Mouse (Mus musculus): ENCODE measurements around the gene Gan. TPM values are rescaled to one million over a fixed set of nuclear protein-coding genes. Genes with fewer than 3 reads are reported as not detected.
A peak's percentile ranks its signal among the peaks of the same experiment; 100 is the strongest.

The Gan gene
- polyA plus RNA-seq, 1 experiment from 2014 or later, result 2.4 TPM

DNA sequence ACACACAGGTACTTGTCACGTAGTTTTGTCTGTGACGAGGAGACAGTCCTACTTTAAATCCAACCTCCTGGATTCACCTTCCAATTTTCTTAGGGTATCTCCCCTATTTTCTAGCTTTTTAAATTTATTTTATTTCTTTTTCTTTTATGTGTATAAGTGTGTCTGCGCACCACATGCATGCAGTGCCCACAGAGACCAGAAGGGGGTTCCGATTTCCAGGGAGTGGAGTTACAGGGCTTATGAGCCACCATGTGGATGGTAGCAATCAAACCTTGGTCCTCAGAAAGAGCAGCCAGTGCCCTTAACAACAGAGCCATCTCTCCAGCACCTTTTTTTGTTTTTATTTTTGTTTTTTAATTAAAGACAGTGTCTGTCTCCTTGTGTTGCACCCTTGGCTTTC lies 24.8 kb downstream of the Gan start:
- no peak overlapping the region for H3K9ac ChIP-seq (ENCODE audit: low read length)
- H3K4me1 ChIP-seq (replicated peaks; ENCODE audit: control insufficient read depth, insufficient read depth), result no peaks in the 10 kb centered on the region
- TF ChIP-seq EP300 (optimal IDR thresholded peaks at IDR 0.05) (no peak), CTCF (IDR thresholded peaks at IDR 0.05; ENCODE audit: low read depth) (peak; percentile 55)
- no peak overlapping the region for H3K4me2 ChIP-seq (replicated peaks; ENCODE audit: low read depth)
- no peak for DNase-seq (ENCODE audit: low spot score)
- no peak for ATAC-seq (ENCODE audit: low FRiP score, low TSS enrichment)
- no peak overlapping the region for H3K27ac ChIP-seq (replicated peaks)
- H3K9me3 ChIP-seq (ENCODE audit: control insufficient read depth, low read length), result no peaks in the 10 kb centered on the region
- H3K4me3 ChIP-seq (ENCODE audit: low read depth, low read length), result no peak overlapping the region
- H3K36me3 ChIP-seq (ENCODE audit: control insufficient read depth, insufficient read depth, low read length), result peaks cover 13% of the 10 kb centered on the region
- no peaks in the 10 kb centered on the region for H3K27me3 ChIP-seq (ENCODE audit: control insufficient read depth, insufficient read depth, low read length)
- over 99% methylated on average over 4 of the region's 4 CpGs for WGBS

DNA sequence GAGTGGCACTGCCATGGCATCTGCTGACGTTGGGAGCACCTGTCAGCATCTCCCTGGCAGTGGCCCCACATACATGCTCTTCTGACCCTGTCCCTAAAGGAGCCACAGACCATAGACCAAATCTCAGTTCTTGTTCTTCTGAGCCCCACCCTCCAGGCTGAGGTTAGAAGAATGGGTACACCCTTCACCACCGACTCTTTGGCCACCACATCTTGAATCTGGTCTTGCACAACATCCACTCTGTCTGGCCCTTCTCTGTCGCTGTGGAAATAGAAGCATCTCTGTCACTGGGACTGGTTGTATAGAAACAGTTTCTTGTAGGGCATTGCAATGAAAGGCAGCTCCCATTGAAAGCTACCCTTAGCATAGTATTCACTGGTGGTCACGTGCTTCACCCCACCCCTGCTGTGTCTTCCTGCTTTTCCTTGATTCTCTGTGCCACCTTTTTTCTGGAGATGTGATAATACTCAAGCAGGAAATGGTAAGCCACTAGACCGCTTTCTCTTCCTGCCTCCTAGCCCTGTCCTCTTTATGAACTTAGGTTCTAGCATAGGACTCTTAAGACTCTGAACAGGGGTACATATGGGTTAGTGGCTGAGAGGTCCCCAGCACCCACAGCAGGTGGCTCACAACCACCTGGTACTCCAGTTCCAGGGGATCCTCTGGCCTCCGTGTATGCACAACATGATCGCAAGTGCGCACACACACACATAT lies 25.9 kb downstream of the Gan start:
- DNase-seq (ENCODE audit: low spot score) (no peak), ATAC-seq (ENCODE audit: low FRiP score, low TSS enrichment) (no peak)
- Histone ChIP-seq H3K9ac (ENCODE audit: low read length) (no peak overlapping the region), H3K27me3 (ENCODE audit: control insufficient read depth, insufficient read depth, low read length) (no peaks in the 10 kb centered on the region), H3K9me3 (ENCODE audit: control insufficient read depth, low read length) (no peaks in the 10 kb centered on the region), H3K4me1 (replicated peaks; ENCODE audit: control insufficient read depth, insufficient read depth) (no peaks in the 10 kb centered on the region), H3K27ac (replicated peaks) (no peak overlapping the region), H3K4me3 (ENCODE audit: low read depth, low read length) (no peak overlapping the region), H3K4me2 (replicated peaks; ENCODE audit: low read depth) (no peak overlapping the region), H3K36me3 (ENCODE audit: control insufficient read depth, insufficient read depth, low read length) (peaks cover 15% of the 10 kb centered on the region)
- TF ChIP-seq EP300 (optimal IDR thresholded peaks at IDR 0.05) (no peak), CTCF (IDR thresholded peaks at IDR 0.05; ENCODE audit: low read depth) (no peak)
- WGBS, result 86% methylated on average over 8 of the region's 8 CpGs

DNA sequence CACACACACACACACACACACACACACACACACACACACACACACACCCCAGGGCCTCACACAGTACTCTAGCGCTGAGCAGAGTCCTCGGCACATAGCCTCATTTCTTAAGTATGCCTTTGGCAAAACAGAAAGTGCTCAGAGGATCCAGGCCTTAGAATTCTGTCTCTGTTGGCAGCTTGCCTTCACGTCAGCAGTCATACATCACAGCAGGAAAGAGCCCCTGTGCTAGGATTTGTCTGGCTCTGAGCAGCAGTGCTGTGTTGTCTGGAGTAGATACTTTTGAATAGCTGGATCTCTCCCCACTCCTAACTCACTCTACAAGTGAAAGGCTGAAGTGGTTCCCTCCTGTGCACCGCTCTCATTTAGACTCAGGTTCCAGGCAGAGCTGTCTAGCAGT lies 36.4 kb downstream of the Gan start:
- Histone ChIP-seq H3K4me3 (ENCODE audit: low read depth, low read length) (no peak overlapping the region), H3K9ac (ENCODE audit: low read length) (no peak overlapping the region), H3K36me3 (ENCODE audit: control insufficient read depth, insufficient read depth, low read length) (peaks cover 38% of the 10 kb centered on the region), H3K9me3 (ENCODE audit: control insufficient read depth, low read length) (no peaks in the 10 kb centered on the region), H3K4me1 (replicated peaks; ENCODE audit: control insufficient read depth, insufficient read depth) (peaks cover 4% of the 10 kb centered on the region; the same call in 1 of the 2 replicates), H3K4me2 (replicated peaks; ENCODE audit: low read depth) (no peak overlapping the region), H3K27ac (replicated peaks) (peak overlapping the region; percentile 73), H3K27me3 (ENCODE audit: control insufficient read depth, insufficient read depth, low read length) (no peaks in the 10 kb centered on the region)
- peak; percentile 10; the same call in 1 of the 2 replicates for ATAC-seq (ENCODE audit: low FRiP score, low TSS enrichment)
- peak; percentile 34 for DNase-seq (ENCODE audit: low spot score)
- TF ChIP-seq CTCF (IDR thresholded peaks at IDR 0.05; ENCODE audit: low read depth) (no peak), EP300 (optimal IDR thresholded peaks at IDR 0.05) (no peak)
- 53% methylated on average over 4 of the region's 4 CpGs for WGBS

DNA sequence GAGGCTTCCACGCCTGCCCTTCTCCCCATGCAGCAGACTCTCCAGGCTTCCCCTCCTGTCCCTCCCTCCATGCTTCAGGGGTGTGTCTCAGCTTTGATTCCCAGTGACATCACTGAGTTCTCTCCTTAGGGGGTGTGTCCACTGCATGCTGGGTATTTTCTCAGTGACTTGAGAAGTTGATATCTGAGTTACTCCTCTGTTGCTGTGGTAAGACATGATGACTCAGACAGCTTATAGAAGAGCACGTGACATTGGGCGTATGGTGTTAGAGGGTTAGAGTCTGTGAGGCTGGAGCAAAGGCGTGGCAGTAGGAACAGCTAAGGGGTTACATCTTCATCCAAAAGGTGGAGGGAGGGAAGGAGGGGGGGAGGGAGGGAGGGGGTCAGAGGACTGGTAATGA lies 38.7 kb downstream of the Gan start:
- DNase-seq (ENCODE audit: low spot score) (peak; percentile 35), ATAC-seq (ENCODE audit: low FRiP score, low TSS enrichment) (peak; percentile 73)
- Histone ChIP-seq H3K27me3 (ENCODE audit: control insufficient read depth, insufficient read depth, low read length) (no peaks in the 10 kb centered on the region), H3K4me3 (ENCODE audit: low read depth, low read length) (no peak overlapping the region), H3K4me2 (replicated peaks; ENCODE audit: low read depth) (no peak overlapping the region), H3K9ac (ENCODE audit: low read length) (no peak overlapping the region), H3K27ac (replicated peaks) (no peak overlapping the region), H3K4me1 (replicated peaks; ENCODE audit: control insufficient read depth, insufficient read depth) (peaks cover 4% of the 10 kb centered on the region; the same call in 1 of the 2 replicates), H3K9me3 (ENCODE audit: control insufficient read depth, low read length) (no peaks in the 10 kb centered on the region), H3K36me3 (ENCODE audit: control insufficient read depth, insufficient read depth, low read length) (peaks cover 28% of the 10 kb centered on the region)
- WGBS, result 68% methylated on average over 4 of the region's 4 CpGs
- TF ChIP-seq CTCF (IDR thresholded peaks at IDR 0.05; ENCODE audit: low read depth), result no peak
- TF ChIP-seq EP300 (optimal IDR thresholded peaks at IDR 0.05), result no peak

DNA sequence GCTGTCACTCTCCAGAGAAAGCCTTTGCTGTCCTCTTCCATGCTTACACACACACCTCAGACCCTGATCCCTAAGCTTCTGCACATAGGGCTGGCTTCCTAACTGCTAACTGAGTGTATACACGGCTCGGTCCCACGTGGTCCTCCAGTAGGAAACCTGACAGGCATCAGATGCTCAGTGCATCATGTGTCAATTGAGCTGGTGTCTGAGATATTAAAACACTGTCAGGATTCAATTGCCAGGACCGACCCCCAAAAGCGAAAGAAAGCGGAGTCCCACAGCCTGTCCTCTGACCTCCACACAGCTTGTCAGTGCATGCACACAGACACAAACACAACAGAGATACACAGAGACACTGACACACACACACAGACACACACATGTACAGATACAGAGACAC lies 39.6 kb downstream of the Gan start:
- ATAC-seq (ENCODE audit: low FRiP score, low TSS enrichment), result no peak
- Histone ChIP-seq H3K9ac (ENCODE audit: low read length) (no peak overlapping the region), H3K9me3 (ENCODE audit: control insufficient read depth, low read length) (no peaks in the 10 kb centered on the region), H3K36me3 (ENCODE audit: control insufficient read depth, insufficient read depth, low read length) (peaks cover 22% of the 10 kb centered on the region), H3K4me2 (replicated peaks; ENCODE audit: low read depth) (no peak overlapping the region), H3K27me3 (ENCODE audit: control insufficient read depth, insufficient read depth, low read length) (no peaks in the 10 kb centered on the region), H3K4me3 (ENCODE audit: low read depth, low read length) (no peak overlapping the region), H3K27ac (replicated peaks) (peak overlapping the region; percentile 78; the same call in 1 of the 2 replicates), H3K4me1 (replicated peaks; ENCODE audit: control insufficient read depth, insufficient read depth) (peaks cover 4% of the 10 kb centered on the region; the same call in 1 of the 2 replicates)
- TF ChIP-seq EP300 (optimal IDR thresholded peaks at IDR 0.05) (no peak), CTCF (IDR thresholded peaks at IDR 0.05; ENCODE audit: low read depth) (no peak)
- WGBS, result 88% methylated on average over 6 of the region's 6 CpGs
- DNase-seq (ENCODE audit: low spot score), result no peak
